Mouse (Mus musculus): ENCODE measurements around the gene Ece2.

DNA sequence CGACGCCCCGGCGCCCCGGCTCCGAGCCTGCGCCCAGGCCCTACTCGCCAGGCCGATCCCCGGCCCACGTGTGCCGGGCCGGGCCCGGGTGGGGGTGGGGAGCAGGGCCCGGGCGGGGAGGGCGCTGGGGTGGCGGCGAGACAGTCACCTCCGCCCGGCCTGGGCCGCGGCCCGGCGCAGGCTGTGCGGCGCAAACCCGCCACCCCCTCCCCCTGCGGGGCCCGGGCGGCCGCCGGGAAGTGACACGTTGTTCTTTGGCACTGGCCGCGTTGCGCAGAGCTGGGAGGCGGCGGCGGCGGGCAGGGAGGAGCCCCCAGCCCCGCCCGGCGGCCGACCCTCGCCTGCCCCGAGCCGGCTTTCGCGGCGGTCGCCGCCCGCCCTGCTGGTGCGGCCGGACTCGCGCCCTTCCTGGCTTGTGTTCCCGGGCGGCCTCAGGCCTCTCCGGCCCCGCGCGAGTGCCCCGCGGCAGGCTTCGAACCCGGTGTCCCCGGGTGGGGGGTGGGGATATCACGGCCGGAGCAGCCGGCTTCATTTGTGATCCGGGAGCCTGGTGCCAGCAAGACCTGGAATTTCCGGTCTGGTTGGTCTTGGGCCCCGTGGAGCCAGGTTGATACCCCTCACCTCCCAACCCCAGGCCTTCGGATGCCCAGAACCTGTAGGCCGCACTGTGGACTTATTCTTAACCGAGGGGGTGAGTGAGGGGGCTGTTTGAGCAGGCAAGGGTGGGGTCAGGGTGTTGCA lies 43.5 kb downstream of the Ece2 start:
- TF ChIP-seq GATA1 (IDR thresholded peaks at IDR 0.05; ENCODE audit: low read length) = no peak
- TF ChIP-seq TAL1 (IDR thresholded peaks at IDR 0.05; ENCODE audit: low read length) = no peak

Data from erythroblast, embryonic 14.5 days (primary cell).